Mouse (Mus musculus) liver, embryonic 13.5 days (tissue): ENCODE measurements at regions not wholly inside any gene's neighbourhood (a gene's known extent, or its start where the extent isn't known, plus 50 kb on each side); places are given as distances from the start of the nearest gene placed in this dataset.

ENCODE experiments used
- ATAC-seq: fragments of 200-750 bp; cut with Nextera tagmentation; 2 replicates; pipeline ENCODE4 v1.8.0; 2017; ENCODE audit warnings: low read depth, mild to moderate bottlenecking, moderate number of reproducible peaks, moderate library complexity
- DNase-seq: peaks from one replicate; pipeline ENCODE4 v3.0.0; 2022
- H3K27ac ChIP-seq: fragments of 300-500 bp; sonication (generic); 2 replicates; pipeline ENCODE4 v1.5.1; 2015; ENCODE audit warnings: moderate library complexity, mild to moderate bottlenecking, inconsistent platforms
- H3K27me3 ChIP-seq: fragments of 300-500 bp; sonication (generic); 2 replicates; pipeline ENCODE4 v1.6.1; 2015; ENCODE audit warnings: mild to moderate bottlenecking, inconsistent platforms
- H3K36me3 ChIP-seq: fragments of 300-500 bp; sonication (generic); 2 replicates; pipeline ENCODE4 v1.6.1; 2015; ENCODE audit warnings: mild to moderate bottlenecking, inconsistent platforms
- H3K4me1 ChIP-seq: fragments of 300-500 bp; sonication (generic); replicated peaks from 2 replicates; pipeline ENCODE4 v1.6.1; 2015; ENCODE audit warnings: inconsistent platforms
- H3K4me2 ChIP-seq: fragments of 300-500 bp; sonication (generic); 2 replicates; pipeline ENCODE4 v1.6.1; 2015; ENCODE audit warnings: inconsistent platforms, mild to moderate bottlenecking, moderate library complexity
- H3K4me3 ChIP-seq: fragments of 300-500 bp; sonication (generic); replicated peaks from 2 replicates; pipeline ENCODE4 v1.5.1; 2015; ENCODE audit warnings: mild to moderate bottlenecking, inconsistent platforms
- H3K9ac ChIP-seq: fragments of 300-500 bp; sonication (generic); 2 replicates; pipeline ENCODE4 v1.6.1; 2015; ENCODE audit warnings: mild to moderate bottlenecking, inconsistent platforms
- H3K9me3 ChIP-seq: fragments of 300-500 bp; sonication (generic); replicated peaks from 2 replicates; pipeline ENCODE4 v1.6.1; 2016; ENCODE audit warnings: inconsistent platforms
- WGBS: fragments of 180-500 bp; shearing (Covaris S2); methylation state at CpG from one replicate; pipeline ENCODE4 v1.1.7; 2015; ENCODE audit not compliant: insufficient replicate concordance; 5-methylcytosine and 5-hydroxymethylcytosine counted together

DNA sequence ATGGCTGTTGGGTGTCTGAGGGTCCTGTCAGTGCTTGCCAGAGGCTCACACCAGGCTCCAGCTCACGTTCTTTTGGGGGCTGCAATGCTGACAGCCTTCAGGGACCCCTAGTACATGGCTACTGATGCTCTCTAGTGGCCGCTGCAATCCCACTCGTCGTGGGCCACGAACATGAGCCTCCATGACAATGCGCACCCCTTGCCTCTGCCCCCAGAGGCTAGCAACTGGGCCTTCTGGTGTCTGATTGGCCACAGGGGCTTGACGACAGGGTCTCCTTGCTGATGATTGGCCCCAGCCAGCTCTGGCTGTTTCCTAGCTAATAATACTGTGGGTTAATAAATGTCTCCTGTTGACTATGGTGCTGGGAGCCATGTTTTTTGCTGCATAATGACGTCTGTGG lies 61.1 kb downstream of the Rtl1 start:
- H3K4me1 ChIP-seq = peaks cover 13% of the 10 kb centered on the region
- peaks cover 4% of the 10 kb centered on the region; the same call in 1 of the 2 replicates for H3K36me3 ChIP-seq
- no peak overlapping the region for H3K9ac ChIP-seq
- H3K4me3 ChIP-seq = no peak overlapping the region
- H3K27ac ChIP-seq = peak overlapping the region; percentile 18; the same call in 1 of the 2 replicates
- peaks cover 30% of the 10 kb centered on the region for H3K27me3 ChIP-seq
- peak overlapping the region; percentile 33; the same call in 1 of the 2 replicates for H3K4me2 ChIP-seq
- peaks cover 21% of the 10 kb centered on the region for H3K9me3 ChIP-seq
- no peak for DNase-seq
- WGBS = 64% methylated on average over 8 of the region's 8 CpGs
- ATAC-seq = no peak

DNA sequence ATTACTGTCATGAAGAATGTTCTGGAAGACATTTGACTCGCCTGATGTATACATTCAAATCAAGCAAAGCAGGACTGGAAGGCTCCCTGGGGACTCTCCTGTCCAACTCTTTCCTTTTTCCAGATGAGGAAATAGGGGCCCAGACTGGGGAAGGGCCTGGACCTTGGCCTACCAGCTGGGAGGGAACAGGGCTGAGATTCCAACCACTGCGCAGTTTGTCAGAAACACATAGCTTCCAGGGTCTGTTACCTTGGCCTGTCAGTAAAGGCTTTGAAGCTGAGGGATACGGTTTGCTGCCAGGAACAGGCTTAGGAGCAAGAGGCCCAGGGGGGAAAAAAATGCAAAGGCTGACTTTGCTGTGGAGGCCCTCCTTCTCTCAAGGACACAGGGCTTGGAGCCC lies 61.5 kb downstream of the Rtl1 start:
- peaks cover 21% of the 10 kb centered on the region for H3K9me3 ChIP-seq
- H3K27ac ChIP-seq = peak overlapping the region; percentile 18; the same call in 1 of the 2 replicates
- peaks cover 30% of the 10 kb centered on the region for H3K27me3 ChIP-seq
- no peak overlapping the region for H3K4me3 ChIP-seq
- ATAC-seq = no peak
- no peak overlapping the region for H3K4me2 ChIP-seq
- H3K9ac ChIP-seq = no peak overlapping the region
- no peak for DNase-seq
- peaks cover 13% of the 10 kb centered on the region for H3K4me1 ChIP-seq
- H3K36me3 ChIP-seq = peaks cover 4% of the 10 kb centered on the region; the same call in 1 of the 2 replicates
- WGBS = 77% methylated on average over 3 of the region's 3 CpGs

DNA sequence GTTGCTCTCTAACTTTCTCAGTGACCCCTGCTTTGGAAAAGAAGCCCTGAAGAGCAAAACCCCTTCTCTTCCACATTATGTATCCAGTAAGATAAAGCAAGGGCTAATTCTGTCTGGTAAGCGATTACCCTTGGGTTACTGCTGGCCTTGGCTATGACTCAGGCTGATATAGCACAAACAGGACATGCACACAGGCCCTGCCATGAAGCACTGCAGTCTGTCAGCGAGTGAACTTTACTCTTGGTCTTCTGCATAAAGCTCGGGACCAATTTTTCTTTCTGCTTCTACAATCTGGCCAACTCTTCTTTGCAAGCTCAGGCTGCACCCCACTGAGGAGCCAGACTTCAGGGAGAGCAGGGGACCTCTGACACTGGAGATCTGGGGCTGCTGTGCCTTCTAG lies 63.6 kb downstream of the Rtl1 start:
- Histone ChIP-seq H3K9me3 (peaks cover 19% of the 10 kb centered on the region), H3K9ac (no peak overlapping the region), H3K4me3 (no peak overlapping the region), H3K36me3 (peaks cover 4% of the 10 kb centered on the region; the same call in 1 of the 2 replicates), H3K27ac (peak overlapping the region; percentile 34; the same call in 1 of the 2 replicates), H3K4me1 (peaks cover 27% of the 10 kb centered on the region), H3K27me3 (peaks cover 36% of the 10 kb centered on the region), H3K4me2 (no peak overlapping the region)
- ATAC-seq (no peak), DNase-seq (no peak)
- 49% methylated on average over 3 of the region's 3 CpGs for WGBS

DNA sequence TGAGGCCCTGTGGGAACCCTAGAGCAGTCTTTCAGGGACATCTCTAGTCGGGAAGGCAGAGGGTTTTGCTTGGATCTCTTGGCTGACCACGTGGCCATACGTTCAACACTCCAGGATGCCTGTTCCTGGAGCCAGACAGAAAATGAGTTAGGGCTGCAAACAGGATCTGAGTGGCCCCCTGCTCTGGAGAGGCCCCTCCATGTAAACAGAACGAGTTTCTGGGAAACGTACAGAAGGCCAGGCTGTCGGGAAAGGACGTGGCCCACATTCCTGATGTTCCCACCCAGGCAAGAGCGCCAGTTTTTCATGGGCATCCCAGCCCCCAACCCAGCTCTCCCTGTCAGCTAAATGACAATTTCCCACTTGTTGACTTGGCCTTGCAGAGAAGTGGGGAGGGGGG lies 67.7 kb downstream of the Rtl1 start:
- 39% methylated on average over 8 of the region's 8 CpGs for WGBS
- no peak for ATAC-seq
- Histone ChIP-seq H3K27me3 (peaks cover 28% of the 10 kb centered on the region), H3K9me3 (peaks cover 13% of the 10 kb centered on the region; the same call in 1 of the 2 replicates), H3K4me1 (peaks cover 50% of the 10 kb centered on the region), H3K27ac (peak overlapping the region; percentile 77), H3K9ac (no peak overlapping the region), H3K4me3 (no peak overlapping the region), H3K36me3 (no peaks in the 10 kb centered on the region), H3K4me2 (no peak overlapping the region)
- no peak for DNase-seq

DNA sequence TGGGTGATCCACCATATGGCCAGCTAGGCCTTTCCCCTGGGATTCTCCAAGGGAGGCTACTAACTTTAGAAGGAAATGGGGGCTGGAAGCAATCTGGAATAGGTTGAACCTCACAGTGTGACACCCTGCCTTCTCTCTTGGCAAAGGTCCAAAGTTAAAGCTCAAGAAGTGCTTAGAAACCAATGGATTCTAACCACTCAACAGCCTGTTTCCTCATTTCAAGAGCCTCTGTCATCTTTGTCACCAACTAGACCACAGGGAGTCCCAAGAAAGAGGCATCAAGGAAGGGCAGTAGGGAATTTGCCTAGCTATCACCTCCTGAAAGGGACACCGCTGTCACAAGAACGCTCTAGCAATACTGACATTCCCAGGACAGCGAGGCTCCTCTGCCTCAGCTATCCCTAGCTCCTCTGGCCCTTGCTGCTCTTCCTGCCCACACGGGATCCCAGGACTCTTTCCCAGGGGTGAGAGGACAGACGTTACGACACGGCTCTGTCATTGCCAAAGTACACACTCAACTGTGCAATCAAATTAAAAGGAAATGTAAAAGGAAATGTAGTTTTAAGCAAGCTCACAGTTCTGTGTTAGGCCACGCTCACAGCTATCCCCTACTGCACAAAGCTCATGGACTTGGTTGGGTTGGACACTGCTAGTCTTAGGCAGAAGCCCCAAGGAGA lies 68.6 kb downstream of the Rtl1 start:
- 39% methylated on average over 8 of the region's 8 CpGs for WGBS
- DNase-seq (no peak), ATAC-seq (0 out of 2 replicates have a peak, but pooled peaks have one; percentile 9)
- Histone ChIP-seq H3K27me3 (peaks cover 28% of the 10 kb centered on the region), H3K4me3 (no peak overlapping the region), H3K4me1 (peaks cover 47% of the 10 kb centered on the region), H3K4me2 (no peak overlapping the region), H3K36me3 (no peaks in the 10 kb centered on the region), H3K9ac (no peak overlapping the region), H3K27ac (peak overlapping the region; percentile 77), H3K9me3 (peaks cover 13% of the 10 kb centered on the region; the same call in 1 of the 2 replicates)

DNA sequence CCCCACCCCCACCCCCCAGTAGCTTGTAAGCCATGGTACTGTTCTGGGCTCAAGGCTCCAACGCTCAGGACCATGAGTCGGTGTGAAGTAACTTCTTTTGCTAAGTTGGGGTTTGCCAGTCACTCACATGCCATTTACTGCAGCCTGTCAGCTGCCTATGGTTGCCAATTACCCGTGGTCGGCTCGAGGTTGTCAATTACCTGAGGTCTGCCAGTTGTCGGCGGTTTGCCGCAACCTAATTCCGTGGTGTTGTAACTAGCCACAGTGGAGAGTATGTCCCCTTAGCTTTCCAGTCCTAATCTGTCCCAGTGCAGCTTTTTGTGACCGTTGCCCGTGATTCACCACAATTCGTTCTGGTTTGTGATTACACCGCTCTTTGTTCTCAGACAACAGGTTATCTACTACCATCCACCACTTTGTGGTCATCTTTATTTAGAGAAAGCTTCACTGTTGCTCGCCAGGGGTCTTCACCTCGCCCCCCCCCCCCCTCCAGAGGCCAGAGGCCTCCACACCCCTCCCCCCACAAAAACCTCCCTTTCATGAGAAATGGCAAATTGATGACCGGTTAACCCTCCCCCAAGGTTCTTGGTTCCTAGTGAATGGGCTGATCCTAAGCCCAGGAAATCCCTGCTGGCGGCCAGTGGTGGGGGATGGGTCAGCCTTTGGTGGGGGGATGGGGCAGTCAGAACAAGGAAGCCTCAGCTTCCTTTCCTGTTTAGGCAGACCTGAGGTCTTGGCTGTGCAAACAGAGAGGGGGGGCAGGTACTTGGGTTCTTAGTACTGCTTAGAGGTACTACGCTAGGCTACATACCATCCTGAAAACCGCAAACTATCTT lies 69.7 kb downstream of the Rtl1 start:
- H3K4me1 ChIP-seq = peaks cover 54% of the 10 kb centered on the region
- no peaks in the 10 kb centered on the region for H3K36me3 ChIP-seq
- no peak overlapping the region for H3K4me2 ChIP-seq
- peaks cover 28% of the 10 kb centered on the region for H3K27me3 ChIP-seq
- H3K4me3 ChIP-seq = no peak overlapping the region
- ATAC-seq (no peak), DNase-seq (no peak)
- H3K9ac ChIP-seq = no peak overlapping the region
- no peak overlapping the region; the same call in 1 of the 2 replicates for H3K27ac ChIP-seq
- WGBS = 31% methylated on average over 19 of the region's 19 CpGs
- peaks cover 13% of the 10 kb centered on the region; the same call in 1 of the 2 replicates for H3K9me3 ChIP-seq

DNA sequence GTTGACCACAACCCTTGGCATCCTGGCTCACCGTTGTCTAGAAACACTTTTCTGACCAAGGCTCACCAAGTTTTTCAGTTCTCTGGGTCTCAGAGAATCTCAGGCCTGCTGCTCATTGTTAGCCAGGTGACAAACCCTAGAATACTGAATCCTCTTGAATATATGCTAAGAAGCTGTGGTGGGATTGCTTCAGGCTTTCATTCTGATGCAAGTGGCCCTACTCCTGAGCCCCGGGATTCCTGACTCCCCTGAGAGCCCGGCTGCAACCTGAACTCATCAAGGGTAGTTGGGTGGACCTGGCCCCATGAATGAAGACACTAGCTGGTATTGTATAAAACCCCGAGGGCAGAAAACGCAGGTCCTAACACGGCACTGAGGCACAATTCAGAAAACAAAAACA lies 70.6 kb downstream of the Rtl1 start:
- H3K4me3 ChIP-seq = no peak overlapping the region
- no peaks in the 10 kb centered on the region for H3K36me3 ChIP-seq
- H3K4me1 ChIP-seq = peaks cover 48% of the 10 kb centered on the region
- DNase-seq = no peak
- WGBS = 43% methylated on average over 6 of the region's 6 CpGs
- no peak overlapping the region for H3K9ac ChIP-seq
- H3K4me2 ChIP-seq = no peak overlapping the region
- peaks cover 13% of the 10 kb centered on the region; the same call in 1 of the 2 replicates for H3K9me3 ChIP-seq
- no peak overlapping the region for H3K27ac ChIP-seq
- ATAC-seq = no peak
- H3K27me3 ChIP-seq = peaks cover 28% of the 10 kb centered on the region

DNA sequence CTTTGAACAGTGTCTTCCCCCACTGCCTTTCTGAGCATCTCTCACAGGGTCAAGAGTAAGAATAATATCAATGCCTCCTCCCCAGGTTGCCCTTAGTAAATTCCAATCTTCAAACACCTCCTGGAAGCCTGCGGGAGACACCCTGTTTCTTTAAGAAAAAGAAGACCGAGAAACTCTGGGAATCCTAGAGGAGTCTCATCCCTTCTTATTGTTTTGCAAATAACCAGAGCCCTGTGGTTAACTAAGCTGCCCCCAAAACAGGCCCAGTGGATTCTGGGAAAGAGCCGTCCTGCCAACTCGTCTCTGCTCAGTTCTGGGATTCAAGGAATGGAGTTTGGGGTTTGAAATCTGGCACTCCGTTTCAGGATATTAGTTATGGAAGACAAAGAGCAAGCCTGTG lies 71.2 kb downstream of the Rtl1 start:
- no peak overlapping the region for H3K4me2 ChIP-seq
- H3K9me3 ChIP-seq = peaks cover 13% of the 10 kb centered on the region; the same call in 1 of the 2 replicates
- peaks cover 46% of the 10 kb centered on the region for H3K4me1 ChIP-seq
- H3K4me3 ChIP-seq = no peak overlapping the region
- H3K27ac ChIP-seq = no peak overlapping the region
- 30% methylated on average over 5 of the region's 5 CpGs for WGBS
- no peaks in the 10 kb centered on the region for H3K36me3 ChIP-seq
- no peak overlapping the region for H3K9ac ChIP-seq
- no peak for ATAC-seq
- H3K27me3 ChIP-seq = peaks cover 28% of the 10 kb centered on the region
- no peak for DNase-seq

DNA sequence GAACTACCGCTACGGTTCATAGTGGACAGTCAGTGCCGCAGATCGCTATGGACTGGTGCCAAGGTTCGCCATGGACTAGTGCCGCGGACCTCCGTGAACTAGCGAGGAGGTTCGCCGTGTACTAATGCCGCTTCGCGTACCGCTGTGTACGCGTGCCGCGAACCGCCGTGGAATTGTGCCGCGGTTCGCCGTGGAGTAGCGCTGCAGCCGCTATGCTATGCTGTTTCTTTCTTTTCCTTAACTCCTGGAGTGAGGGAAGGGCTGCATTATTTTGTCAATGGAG lies 71.9 kb downstream of the Rtl1 start:
- Histone ChIP-seq H3K4me1 (peaks cover 49% of the 10 kb centered on the region), H3K36me3 (no peaks in the 10 kb centered on the region), H3K4me2 (peak overlapping the region; percentile 43), H3K27me3 (peaks cover 28% of the 10 kb centered on the region), H3K4me3 (peak overlapping the region; percentile 29; the same call in 1 of the 2 replicates), H3K9ac (no peak overlapping the region), H3K9me3 (peaks cover 13% of the 10 kb centered on the region; the same call in 1 of the 2 replicates), H3K27ac (peak overlapping the region; percentile 29; the same call in 1 of the 2 replicates)
- DNase-seq = no peak
- ATAC-seq = no peak
- whole genome bisulfite sequencing = 48% methylated on average over 27 of the region's 27 CpGs

DNA sequence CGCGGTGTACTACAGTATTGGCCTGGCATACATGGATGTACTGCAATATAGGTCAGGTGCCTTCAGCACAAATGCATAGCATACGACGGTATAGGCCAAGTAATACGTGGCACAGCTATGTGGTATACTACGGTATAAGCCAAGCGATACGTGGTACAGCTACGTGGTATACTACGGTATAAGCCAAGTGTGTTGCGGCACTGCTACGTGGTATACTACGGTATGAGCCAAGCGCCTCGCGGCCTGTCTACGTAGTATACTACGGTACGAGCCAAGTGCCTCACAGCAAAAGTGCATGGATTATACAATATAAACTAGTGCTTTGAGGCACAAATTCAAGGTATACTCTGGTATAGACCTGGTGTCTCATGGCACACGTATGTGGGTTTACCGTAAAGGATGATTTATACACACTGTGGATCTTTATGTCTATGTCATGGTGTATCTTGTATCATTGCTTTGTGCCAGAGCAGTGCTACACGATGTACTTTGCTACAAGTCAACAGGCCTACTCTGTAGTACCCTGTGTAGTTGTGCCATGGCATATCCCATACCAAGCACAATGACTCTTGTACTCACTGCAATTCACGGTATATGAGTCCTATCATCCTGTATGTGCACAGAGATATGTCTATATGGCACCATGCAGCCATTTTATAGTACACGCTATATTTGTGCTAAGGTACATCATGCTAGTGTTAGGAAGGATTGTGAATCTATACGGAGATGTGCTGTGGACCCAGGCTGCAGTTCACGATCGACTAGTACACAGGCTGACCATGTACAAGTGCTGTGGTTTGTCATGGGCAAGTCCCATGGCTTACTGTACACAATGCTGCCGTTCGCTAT lies 72.5 kb downstream of the Rtl1 start:
- Histone ChIP-seq H3K27me3 (peaks cover 28% of the 10 kb centered on the region), H3K36me3 (no peaks in the 10 kb centered on the region), H3K4me1 (peaks cover 45% of the 10 kb centered on the region), H3K27ac (peak overlapping the region; percentile 29), H3K4me3 (peak overlapping the region; percentile 29; the same call in 1 of the 2 replicates), H3K9me3 (peaks cover 13% of the 10 kb centered on the region; the same call in 1 of the 2 replicates), H3K9ac (no peak overlapping the region), H3K4me2 (peak overlapping the region; percentile 43)
- ATAC-seq = peak; percentile 68
- 50% methylated on average over 29 of the region's 29 CpGs for WGBS
- no peak for DNase-seq

DNA sequence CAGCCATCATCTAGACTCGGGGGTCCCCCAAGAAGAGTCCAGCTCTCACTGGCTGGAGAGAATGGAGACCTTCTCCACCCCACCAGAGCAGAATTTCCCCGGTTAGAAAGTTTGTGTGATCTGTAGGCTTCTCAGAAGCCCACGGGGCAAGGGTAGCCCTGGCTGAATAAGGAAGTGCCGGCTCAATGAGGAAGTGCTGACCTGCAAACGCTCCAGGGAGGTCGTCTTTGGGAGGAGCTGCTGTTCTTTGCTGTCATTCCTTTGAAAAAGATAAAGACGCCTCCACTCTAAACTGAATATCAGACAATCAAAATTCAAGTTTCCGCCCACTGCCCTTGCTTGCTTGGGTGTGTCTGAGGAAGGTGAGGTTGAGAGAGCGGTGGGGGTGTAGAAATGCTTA lies 73.0 kb downstream of the Dlk1 start:
- H3K4me3 ChIP-seq = no peak overlapping the region
- H3K4me2 ChIP-seq = peak overlapping the region; percentile 12; the same call in 1 of the 2 replicates
- no peaks in the 10 kb centered on the region for H3K36me3 ChIP-seq
- WGBS = 14% methylated on average over 9 of the region's 9 CpGs
- ATAC-seq (no peak), DNase-seq (no peak)
- peaks cover 19% of the 10 kb centered on the region for H3K27me3 ChIP-seq
- H3K4me1 ChIP-seq = peaks cover 31% of the 10 kb centered on the region
- H3K9me3 ChIP-seq = peaks cover 13% of the 10 kb centered on the region; the same call in 1 of the 2 replicates
- H3K9ac ChIP-seq = no peak overlapping the region
- no peak overlapping the region for H3K27ac ChIP-seq
